Mouse (Mus musculus) spleen, adult 2 months (tissue): Measurements from ENCODE around the gene Robo1.

Experiments used
- CTCF ChIP-seq: fragments of 200-500 bp; IDR thresholded peaks from 2 replicates; pipeline ENCODE4 v1.5.1; 2011; ENCODE audit warnings: mild to moderate bottlenecking, inconsistent platforms; ENCODE audit not compliant: insufficient read depth, insufficient read length, insufficient replicate concordance; ENCODE audit errors: extremely low read depth
- POLR2A ChIP-seq: fragments of 200-500 bp; IDR thresholded peaks from 2 replicates; pipeline ENCODE4 v1.6.1; 2011; ENCODE audit warnings: low read depth, low read length, inconsistent platforms

DNA sequence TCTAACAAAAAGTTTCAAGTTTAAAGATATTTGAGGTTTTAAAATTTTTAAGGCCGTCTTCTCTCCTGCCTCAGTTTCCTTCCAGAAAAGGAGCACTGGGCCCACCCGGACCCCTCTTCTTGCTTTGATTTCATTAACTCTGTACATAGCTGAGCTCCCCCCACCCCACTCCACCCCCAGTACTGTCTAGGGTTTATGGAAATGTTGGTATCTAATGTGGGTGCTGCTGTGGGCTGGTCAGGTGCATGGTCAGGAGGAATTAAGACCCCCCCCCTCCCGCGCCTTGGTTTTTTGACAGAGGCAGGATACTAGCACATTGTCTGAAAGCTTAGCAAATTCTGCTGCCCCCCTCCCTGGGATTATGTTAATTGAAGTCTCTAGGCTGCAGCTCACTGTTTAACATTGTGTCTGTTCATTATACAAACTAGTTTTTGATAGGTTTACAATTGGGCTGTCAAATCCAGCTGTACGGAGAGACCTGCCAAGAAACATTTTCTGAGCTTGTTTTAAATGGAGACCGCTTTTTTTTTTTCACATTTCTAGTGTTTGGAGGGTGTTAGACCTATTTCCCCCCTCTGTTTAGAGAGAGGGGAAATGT is 620.5 kb downstream of the Robo1 start:
- TF ChIP-seq CTCF (no peak), POLR2A (no peak)
